Mouse (Mus musculus) bone marrow, adult 2 months (tissue): Measurements from ENCODE around the gene Il11ra1.

Source experiments
- CTCF ChIP-seq: fragments of 200-500 bp; IDR thresholded peaks from 2 replicates; pipeline ENCODE4 v1.5.1; 2011; ENCODE audit warnings: low read length, control low read depth; ENCODE audit not compliant: control insufficient read depth, insufficient read depth
- POLR2A ChIP-seq: fragments of 200-500 bp; IDR thresholded peaks from 2 replicates; pipeline ENCODE4 v1.6.1; 2011; ENCODE audit warnings: low read depth, mild to moderate bottlenecking, control low read depth, low read length, borderline replicate concordance; ENCODE audit not compliant: control insufficient read depth

DNA sequence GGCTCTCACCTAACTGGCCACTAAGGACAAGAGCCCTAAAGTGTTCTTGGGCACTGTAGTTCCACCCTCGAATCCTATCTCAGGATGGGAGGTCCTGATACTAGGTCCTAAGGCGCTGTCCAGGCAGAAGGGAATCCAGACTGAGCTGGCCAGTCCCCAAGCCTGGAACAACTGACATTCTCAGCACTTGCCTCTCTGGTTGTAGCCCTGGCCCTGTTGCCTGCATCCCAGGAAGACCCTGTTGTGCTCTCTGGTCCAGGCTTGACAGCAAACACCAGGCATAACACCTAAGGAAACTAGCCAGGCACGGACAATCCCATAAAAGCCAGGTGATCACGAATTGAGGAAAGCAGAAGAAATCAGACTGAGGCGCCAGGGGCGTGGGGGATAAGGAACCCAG, 17.0 kb upstream of the Il11ra1 start:
- TF ChIP-seq CTCF (no peak), POLR2A (no peak)
